Mouse (Mus musculus): ENCODE measurements around the gene Tas2r139. TPM values are rescaled to one million over a fixed set of nuclear protein-coding genes. Genes with fewer than 3 reads are reported as not detected.

Gene Tas2r139
- total RNA-seq (2023): not detected

GRCm38 (mm10) chr6:42140636-42141035, at the start of gene Tas2r139:
Gene Tas2r139 (plus strand): TSS chr6:42140936.

Other genes with a start within 250 kb of the Tas2r139 start
- gene Sval1, start 189.3 kb upstream of the Tas2r139 start, total RNA-seq (2023): not detected
- gene Sval3, start 172.8 kb upstream of the Tas2r139 start, total RNA-seq (2023): not detected
- not detected for gene Sva, start 102.5 kb upstream of the Tas2r139 start, total RNA-seq (2023)
- not detected for gene Tas2r144, start 74.4 kb downstream of the Tas2r139 start, total RNA-seq (2023)
- gene Gstk1, start 105.0 kb downstream of the Tas2r139 start, total RNA-seq (2023): 1 to 10 TPM; 3.3 to 5.1 TPM
- gene Tmem139, start 121.0 kb downstream of the Tas2r139 start, total RNA-seq (2023): not detected
- 10 to 100 TPM; 59.8 to 66.3 TPM for gene Casp2, start 124.0 kb downstream of the Tas2r139 start, total RNA-seq (2023)
- under 1 TPM; 0.15 TPM for gene Clcn1, start 145.7 kb downstream of the Tas2r139 start, total RNA-seq (2023)
- not detected for gene Fam131b, start 183.7 kb downstream of the Tas2r139 start, total RNA-seq (2023)
- 100 to 1,000 TPM; 661 to 678 TPM for gene Zyx, start 208.7 kb downstream of the Tas2r139 start, total RNA-seq (2023)
- gene Epha1, start 232.3 kb downstream of the Tas2r139 start, total RNA-seq (2023): under 1 TPM in 1 of 2 experiments, not detected in 1; 0.29 TPM